Mouse (Mus musculus): ENCODE measurements around the gene Ttc7b.

Gene Ttc7b

DNA sequence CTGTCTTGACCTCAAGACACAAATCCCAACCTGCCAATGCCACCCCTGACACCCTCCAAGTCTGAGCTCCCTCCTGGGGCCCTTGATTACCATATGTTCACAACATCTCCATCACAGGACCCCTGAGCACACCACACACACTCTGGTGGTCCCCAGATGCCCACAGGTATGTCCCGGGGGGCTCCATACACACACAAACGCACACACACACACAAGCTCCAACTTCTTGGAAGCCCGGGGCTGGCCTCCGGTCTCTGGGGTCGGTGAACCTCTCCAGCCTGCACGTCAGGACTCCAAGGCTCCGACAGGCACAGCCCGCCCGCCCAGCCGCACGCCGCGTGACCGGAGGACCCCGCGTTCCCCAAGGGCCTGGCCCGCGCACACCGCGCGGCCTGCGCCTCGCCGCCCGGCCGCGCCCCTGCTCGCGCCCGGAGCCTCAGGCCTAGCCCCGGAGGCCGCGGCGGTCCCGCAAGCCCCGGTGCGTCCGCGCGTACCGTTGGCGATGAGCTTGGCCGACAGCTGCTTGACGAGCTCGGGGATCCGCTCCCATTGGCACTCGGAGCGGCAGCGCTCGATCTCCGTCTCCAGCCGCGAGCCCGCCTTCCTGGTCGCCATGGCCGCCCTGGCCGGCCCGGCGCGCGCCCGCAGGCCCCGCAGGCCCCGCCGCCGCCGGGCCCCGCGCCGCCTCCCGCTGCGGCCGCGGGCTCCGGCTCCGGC lies 391 bp downstream of the Ttc7b start:
- no peak for DNase-seq (ENCODE audit: low spot score)

DNA sequence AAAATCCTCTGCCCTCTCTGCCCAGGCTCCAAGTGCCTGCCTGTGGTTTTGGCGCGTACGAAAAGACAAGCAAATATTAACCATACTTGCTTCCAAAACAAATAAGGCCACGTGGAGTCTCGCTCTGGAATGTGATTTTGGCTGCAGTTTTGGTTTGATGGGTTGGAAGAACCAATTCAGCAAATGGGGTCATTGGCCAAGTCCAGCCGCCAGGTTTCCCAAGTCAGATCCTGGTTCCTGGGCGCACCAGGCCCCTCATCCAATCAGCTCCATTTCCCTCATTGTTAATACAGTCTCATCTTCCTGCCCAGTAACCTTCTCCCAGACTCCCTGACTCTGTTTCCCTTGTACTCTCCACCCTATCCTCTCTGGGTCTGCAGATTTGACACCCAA lies 946 bp downstream of the Ttc7b start:
- DNase-seq (ENCODE audit: low spot score): no peak

DNA sequence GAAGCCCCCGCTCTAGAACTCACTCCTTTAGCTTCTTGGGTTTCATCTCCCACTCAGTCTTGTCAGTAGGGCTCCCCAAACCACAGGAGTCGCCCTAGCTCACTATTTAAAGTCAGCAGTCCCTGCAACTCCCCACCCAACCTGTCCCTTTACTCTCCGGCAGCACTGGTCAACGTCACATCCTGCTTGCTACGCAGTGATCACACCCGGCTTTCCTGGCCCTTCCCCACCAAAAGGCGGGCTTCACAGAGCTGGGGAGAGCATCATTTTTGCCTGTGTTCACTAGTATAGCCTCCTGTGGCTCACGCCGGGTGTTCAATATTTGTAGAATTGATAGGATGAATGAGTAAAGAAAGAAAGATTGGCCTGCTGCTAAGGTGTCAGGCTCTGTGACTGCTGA lies 3.3 kb downstream of the Ttc7b start:
- DNase-seq (ENCODE audit: low spot score): no peak

DNA sequence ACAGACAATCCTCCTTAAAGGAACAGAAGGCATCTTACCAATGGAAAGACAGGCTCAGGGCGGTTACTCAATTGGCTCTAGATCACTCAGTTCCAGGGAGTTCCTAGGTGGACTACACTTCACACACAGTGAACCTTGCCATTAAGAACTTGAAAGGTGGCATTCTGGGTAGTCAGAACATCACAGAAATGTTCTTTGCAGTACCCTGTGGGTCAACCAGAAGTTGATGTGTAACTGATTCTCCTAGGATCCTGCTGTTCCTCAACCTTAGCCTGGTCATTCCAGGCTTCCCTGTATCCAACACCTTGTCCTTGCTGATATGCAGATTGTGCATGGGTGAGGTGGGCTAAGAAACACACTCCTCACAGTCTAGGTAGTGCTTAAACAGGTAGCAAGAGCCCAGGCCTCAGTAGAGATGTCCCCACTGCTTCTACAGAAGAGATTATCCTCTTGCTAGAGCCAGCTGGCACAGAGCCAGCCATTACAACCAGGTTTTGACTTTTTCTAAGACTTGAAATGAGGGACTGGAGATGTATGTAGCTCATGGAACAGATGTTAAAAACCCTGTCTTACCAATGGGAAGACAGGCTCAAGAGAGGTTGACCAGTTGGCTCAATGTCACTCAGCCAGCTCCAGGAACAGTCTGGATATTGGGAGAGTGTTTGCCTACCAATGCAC lies 4.3 kb downstream of the Ttc7b start:
- DNase-seq (ENCODE audit: low spot score): no peak

DNA sequence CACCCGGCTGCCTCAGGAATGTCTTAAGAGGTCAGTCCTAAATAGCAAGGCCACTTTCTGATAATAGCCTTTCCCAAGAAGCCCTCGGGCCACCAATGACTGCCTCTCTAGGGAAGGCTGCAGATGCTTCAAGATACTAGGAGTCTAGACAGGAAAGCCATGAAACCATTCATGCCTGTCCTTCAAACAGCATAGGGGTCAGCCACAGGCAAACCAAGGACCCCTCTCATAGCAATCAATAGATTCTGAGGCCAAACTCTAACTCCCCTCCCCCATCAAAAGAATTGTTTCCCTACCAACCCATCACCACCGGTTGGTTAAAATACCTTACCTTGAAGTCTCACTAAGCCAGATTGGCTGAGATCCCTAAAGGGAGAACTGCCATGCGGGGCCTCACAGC lies 5.1 kb downstream of the Ttc7b start:
- DNase-seq (ENCODE audit: low spot score): no peak

DNA sequence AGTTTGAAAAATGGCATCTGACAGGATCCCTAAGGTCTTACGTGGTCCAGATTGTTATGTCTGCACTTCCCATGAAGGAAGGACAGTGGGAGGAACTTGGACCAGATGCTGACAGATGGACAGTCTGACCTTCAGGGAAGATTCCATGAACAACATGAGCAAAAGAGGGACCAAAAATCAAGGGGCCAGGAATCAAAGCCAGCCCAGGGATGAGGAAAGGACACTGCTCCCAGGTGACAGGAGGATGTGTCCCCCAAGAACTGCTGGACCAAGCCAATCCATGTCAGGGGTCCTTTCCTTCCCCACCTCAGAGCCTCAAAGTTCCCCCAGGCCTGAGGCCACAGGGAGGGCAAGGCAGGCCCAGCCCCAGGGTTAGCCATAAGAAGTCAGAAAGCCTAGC lies 6.0 kb downstream of the Ttc7b start:
- DNase-seq (ENCODE audit: low spot score): no peak

DNA sequence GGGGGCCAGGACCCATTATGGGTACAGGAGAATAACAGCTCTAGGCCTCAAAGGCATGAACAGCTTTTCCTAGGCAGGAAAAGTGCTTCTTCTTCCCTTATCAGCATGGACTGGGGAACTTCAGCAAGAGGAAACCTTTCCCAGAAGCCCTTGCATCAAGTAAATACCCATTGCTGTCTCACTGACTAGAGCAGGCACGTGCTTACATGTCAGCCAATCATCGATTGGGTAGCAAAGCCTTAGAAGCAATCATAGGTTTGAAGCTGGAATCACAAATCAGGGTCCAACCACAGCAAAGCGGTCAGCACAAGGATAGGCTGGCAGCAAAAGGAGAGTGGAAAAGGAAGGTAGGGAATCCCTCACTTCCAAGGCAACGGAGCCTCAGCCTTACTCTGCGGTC lies 7.5 kb downstream of the Ttc7b start:
- no peak for DNase-seq (ENCODE audit: low spot score)

DNA sequence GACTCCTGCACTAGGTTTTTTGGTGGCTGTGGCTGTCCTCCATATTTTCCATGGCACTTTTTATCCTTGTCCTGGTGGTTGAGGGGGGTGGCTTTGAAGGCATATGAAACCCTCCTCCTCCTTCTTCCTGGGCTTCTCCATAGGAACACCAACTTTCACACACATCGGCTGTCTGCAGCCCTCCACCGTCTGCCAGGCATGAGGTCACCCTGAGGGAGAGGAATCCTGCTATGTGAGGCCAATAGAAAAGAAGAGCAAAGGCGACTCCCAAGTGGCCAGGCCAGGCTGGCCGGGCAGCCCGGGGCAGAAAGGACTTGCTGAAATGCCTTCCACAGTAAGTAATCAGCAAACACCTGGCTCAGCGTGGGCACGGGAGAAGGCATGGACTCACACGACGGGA lies 8.0 kb downstream of the Ttc7b start:
- DNase-seq (ENCODE audit: low spot score): no peak

DNA sequence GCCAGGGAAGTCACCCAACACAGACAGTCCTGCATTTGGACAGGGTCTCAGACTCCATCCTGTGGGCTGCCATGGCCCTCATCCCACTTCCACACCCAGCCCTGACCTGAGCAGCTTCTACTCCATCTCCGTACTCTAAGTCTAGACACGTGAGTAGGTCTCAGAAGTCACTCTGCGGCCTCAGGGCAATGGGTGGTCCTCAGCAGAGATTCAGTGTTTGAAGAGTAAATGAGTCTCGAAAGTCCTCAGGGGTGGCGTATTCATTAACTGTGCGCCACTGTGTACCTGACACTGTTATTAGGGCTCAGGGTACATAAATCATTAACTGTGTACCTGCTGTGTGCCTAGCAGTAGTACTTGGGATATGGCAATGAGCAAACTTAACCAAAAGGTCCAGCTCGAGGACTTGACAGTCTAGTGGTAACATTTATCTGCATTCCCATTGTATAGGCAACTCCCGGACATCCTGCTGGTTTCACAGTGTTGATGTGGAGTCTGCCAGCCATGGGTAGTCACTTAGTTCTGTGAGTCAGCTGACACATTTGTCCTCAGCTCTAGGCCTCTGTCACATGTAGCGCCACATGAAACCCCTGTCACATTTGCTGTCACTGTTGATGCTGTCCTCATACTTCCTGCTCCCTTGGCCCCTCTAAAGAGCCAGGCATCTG lies 10.9 kb downstream of the Ttc7b start:
- DNase-seq (ENCODE audit: low spot score): no peak

DNA sequence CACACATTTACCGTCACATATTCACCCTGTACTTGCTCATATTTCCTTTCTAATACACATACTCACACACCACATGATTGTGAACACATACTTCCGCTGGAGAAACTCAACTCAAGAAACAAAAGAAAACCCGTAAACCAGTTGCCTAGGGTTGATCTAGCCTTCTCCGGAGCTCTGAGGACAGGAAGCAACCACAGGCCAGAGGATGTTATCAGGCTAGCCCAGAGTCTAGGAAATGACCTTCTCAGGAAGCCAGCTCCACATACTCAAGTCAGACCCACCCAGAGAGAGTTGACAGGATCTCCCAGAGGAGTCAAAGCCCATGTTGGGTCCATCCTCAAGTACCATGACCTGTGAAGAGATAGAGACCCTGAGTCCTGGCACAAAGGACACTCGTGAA lies 12.0 kb downstream of the Ttc7b start:
- DNase-seq (ENCODE audit: low spot score): no peak

DNA sequence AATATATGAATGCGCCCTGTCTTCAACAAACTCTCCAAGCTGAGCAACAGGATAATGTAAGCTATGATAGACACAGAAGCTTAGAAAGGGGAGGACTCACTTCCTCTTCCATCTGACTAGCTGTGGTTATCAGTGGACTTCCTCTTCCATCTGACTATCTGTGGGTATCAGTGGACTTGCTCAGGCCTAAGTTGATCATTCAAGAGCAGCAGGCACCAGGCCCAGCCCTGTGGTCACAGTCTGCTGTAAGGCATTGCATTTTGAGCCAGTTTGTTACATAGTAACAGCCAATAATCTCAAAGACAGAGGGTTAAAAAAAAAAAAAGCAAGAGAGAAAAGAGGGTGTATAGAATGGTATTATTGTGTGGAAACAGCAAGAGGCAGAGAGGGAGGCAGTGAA lies 15.1 kb downstream of the Ttc7b start:
- DNase-seq (ENCODE audit: low spot score): no peak

DNA sequence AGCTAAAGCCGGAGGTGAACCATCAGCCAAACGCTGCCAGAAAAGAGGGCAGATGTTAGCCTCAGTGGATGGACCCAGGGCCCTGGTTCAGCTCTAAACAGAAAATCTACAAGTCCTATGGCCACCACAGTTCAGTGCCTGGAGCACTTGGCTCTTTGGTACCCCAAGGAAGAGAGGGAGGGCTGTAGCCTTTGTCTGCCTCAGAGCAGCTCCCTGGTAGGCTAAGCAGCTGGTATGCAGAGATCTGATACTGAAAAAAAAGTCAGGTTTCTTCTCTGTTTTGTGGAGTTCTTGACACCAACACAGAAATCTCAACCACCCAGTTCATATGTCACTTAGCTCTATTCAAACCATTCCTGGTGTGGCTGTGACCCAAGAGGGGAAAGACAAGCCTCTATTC lies 16.0 kb downstream of the Ttc7b start:
- DNase-seq (ENCODE audit: low spot score): no peak

DNA sequence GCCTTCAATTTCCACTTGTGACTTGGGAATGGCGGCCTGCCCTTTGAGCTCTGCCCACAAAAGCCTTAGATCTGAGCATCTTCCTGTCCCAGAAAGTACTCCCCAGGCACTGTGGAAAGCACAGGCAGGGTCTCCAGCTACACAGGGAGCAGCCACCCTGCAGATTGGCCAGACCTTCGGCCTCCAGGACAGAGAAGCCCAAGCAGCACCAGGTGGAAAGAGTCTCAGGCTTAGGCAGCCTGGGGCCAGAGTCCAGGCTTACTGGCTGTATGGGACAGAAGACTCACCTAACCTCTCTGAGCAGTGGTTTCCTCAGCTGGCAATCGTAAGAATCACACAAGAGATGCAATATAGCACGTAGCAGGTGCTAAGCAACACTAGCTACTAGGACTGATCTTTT lies 17.0 kb downstream of the Ttc7b start:
- no peak for DNase-seq (ENCODE audit: low spot score)

DNA sequence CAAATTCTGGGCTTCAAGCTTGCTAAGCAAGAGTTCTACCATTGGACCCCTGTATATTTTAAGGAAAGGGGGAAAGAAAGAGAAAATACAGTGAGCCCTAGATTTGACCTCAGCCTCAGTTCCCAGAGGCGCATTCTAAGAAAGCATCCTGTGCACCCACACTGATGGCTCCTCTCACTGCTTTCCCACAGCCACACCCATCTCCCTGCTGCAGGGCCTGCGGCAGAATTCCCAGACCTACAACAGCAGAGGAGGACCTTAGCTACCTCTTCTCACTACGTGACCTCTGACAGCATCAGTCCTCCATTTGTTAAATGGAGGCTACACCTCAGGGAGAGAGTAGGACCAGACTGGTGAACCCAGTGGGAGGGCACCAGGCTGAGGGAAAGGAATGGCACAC lies 18.1 kb downstream of the Ttc7b start:
- no peak for DNase-seq (ENCODE audit: low spot score)

DNA sequence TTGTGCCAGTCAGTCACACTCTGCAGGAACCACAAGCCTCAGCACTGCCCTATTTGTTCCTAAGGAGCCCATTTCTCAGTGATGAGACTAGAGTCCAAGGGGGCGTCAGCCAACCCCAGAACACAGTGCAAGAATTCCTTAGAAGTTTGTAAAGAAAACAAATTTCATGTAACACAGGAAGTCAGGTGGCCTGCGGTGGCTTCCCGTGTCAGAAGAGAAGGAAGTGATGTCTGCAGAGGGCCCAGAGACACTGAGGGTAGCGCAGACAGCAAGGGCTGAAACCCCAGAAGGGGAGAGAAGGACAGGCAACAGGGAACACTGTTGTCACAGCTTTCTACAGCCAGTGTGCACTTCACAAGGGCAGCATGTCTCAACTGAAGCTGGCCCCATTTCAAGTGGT lies 19.4 kb downstream of the Ttc7b start:
- DNase-seq (ENCODE audit: low spot score): no peak

DNA sequence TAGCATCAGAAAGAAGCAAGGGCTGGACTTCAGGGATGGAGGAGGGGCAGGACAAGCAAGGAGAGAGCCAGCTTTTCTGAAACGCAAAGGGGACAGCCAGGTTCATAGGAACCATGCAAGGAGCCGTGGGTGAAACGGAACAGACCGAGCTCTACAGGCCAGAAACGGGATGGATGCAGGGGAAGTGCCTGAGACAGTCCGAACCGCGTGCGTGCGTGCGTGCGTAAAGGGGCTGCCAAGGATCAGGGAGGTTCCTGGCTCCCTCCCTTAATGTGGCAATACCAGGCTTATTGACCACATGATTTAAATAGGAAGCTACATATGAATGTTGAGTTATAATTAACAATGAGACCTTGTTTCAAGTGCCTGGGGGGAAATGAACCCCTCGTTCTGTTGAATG lies 21.2 kb downstream of the Ttc7b start:
- no peak for DNase-seq (ENCODE audit: low spot score)

DNA sequence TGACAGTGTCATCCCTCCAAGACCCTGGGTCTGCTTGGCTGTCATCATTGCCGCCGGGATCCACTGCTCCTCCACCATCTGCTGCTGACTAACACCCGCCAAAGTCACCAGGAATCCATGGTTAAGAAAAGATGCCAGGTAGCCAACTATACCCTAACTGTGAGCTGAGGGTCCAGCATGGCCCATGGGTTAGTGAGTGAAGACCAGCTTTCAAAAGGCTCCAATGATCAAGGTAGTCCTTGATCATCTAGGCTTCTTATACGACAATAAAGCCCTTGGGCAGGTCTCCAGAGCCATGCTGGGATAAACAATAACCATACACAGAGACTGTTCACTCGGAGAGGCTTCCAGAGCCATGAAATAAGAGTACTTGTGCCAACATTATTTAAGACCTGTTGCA lies 22.6 kb downstream of the Ttc7b start:
- no peak for DNase-seq (ENCODE audit: low spot score)

DNA sequence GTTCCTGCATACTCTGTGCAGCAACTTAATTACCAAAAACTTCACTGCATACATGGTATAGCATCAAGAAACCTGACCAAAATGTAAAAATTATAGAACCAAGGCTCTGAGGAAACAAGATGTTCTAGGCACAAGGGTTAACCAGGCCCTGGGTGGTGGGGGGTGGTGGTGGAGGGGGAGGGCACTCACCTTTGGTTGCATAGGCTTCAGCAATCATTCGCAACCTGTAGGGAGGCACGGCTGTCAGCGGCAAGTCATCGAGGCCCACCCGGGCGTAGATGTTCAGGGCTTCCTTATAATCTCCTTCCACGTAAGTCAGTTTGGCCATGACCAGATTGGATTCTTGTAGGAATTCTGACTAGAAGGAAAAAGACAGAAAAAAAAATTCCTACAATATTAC lies 25.5 kb downstream of the Ttc7b start:
- no peak for DNase-seq (ENCODE audit: low spot score)

DNA sequence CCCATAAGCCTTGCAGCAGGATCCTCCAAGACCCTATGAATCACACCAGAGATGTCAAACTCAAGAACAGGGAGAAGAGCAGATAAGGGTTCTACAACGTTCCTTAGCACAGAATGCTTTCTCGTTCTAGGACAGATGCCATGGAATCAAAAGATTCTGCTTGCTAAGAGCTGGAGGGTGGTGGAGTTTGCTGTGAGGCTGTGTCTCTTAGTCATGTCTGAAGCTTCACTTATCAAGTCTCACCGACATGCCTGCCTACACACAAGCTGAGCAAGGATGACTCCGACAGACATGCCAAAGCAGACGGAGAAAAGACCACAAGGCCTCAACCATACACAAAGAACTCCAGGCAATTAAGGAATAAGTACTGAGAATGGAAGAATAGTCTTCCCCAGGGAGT lies 27.4 kb downstream of the Ttc7b start:
- no peak for DNase-seq (ENCODE audit: low spot score)

DNA sequence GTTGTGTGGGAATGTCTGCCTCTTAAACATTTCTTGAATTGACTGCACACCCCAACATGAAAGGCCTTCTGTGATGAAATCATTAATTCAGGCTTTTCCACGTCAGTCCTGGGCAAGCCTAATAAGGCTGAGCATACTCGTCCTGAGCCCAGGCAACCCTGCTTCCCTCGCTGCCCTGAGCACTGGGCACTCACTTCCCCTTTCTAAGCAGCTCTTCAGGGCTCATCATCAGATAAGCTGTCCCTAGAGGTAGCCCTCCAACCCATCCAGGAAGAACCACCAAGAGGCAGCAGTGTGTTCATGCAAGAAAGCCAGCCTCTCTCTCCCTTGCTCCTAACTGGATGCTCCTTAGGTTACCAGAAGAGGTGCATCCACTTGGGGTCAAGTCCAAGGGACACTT lies 27.9 kb downstream of the Ttc7b start:
- DNase-seq (ENCODE audit: low spot score): no peak

DNA sequence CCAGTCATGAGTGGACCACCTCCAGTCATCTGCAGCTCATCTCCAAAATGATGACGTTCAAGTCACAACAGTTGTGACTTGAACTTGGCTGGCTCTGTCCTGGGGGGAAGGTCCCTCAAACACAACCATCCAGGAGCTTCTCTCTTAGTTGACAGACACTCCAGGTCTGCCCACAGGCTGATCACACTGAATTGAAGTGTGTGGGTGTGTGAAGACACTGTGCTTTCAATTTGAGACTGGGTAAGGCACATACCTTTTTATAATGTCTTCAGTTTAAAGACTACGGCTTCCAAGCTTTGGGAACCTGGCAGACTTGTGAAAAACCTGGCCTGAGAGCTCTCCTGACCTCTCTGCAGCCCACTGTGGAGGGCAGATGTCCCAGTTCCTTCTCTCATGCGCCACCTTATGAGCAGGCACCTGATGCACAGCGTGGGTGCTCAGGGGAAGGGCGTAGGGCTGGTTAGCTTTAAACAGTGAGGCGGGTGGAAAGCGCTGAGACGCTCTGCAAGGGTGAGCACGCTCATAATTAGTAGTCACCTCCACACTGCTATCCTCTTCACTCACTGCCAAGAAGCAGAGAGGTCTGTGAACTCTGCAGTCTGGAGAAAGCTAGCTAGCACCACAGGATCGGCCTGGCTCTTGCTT lies 28.5 kb downstream of the Ttc7b start:
- DNase-seq (ENCODE audit: low spot score): no peak

DNA sequence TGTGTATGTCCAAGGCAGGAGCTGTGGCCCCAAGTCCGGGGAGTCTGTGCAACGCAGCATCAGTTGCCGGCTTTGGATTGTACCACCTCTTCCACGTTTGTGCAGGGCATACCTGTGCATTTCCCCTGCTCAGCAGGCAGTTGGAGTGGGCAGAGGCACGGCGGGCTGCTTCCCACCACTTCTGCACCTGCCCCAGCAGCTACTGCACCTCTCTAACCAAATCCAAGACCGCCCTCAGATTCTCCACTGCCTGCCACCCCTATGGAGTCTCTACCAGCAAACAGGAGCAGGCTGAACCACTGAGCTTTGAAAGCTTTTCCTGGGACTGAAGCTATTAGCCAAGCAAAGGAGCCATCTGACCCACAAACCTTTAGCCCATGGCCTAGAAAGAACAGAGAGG lies 30.8 kb downstream of the Ttc7b start:
- no peak for DNase-seq (ENCODE audit: low spot score)

DNA sequence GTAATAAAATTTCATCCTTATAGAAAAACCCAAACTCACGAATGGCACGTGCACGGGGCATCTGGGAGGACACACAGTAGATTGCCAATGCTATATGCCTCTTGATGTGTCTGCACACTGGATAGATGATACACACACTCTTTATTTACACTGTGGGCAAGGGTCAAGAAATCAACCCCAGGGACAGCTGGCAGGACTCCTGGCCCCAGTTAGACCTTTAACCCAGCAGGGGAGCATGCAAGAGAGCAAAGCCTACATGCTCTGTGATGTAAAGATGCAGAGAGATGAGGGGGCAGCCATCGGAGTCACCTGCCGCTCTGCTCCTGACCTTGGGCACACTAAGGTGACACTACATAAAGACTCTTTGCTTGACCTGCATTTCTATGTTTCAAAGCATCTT lies 32.3 kb downstream of the Ttc7b start:
- no peak for DNase-seq (ENCODE audit: low spot score)
